Mouse (Mus musculus) embryonic facial prominence, embryonic 10.5 days (tissue): ENCODE measurements at regions not wholly inside any gene's neighbourhood (a gene's known extent, or its start where the extent isn't known, plus 50 kb on each side); places are given as distances from the start of the nearest gene placed in this dataset.

Source experiments
- DNase-seq: peaks from one replicate; pipeline ENCODE4 v3.0.0-alpha.2; 2017; ENCODE audit warnings: low spot score
- H3K27ac ChIP-seq: fragments of 300-500 bp; sonication (generic); replicated peaks from 2 replicates; pipeline ENCODE4 v1.5.1; 2016; ENCODE audit warnings: mild to moderate bottlenecking
- H3K27me3 ChIP-seq: fragments of 300-500 bp; sonication (generic); replicated peaks from 2 replicates; pipeline ENCODE4 v1.6.1; 2016; ENCODE audit warnings: low read depth, mild to moderate bottlenecking; ENCODE audit not compliant: poor library complexity, severe bottlenecking
- H3K36me3 ChIP-seq: fragments of 300-500 bp; sonication (generic); replicated peaks from 2 replicates; pipeline ENCODE4 v1.6.1; 2016; ENCODE audit warnings: mild to moderate bottlenecking, moderate library complexity
- H3K4me1 ChIP-seq: fragments of 300-500 bp; sonication (generic); 2 replicates; pipeline ENCODE4 v1.6.1; 2016
- H3K4me3 ChIP-seq: fragments of 300-500 bp; sonication (generic); 2 replicates; pipeline ENCODE4 v1.5.1; 2016; ENCODE audit warnings: mild to moderate bottlenecking, moderate library complexity
- H3K9me3 ChIP-seq: fragments of 300-500 bp; sonication (generic); 2 replicates; pipeline ENCODE4 v1.6.1; 2016; ENCODE audit warnings: mild to moderate bottlenecking
- WGBS: fragments of 180-500 bp; shearing (Covaris S2); methylation state at CpG from one replicate; pipeline ENCODE4 v1.1.7; 2016; 5-methylcytosine and 5-hydroxymethylcytosine counted together

GRCm38 (mm10) chr11:7758862-7759467 lies 545.2 kb upstream of the Igfbp3 start:
- H3K4me1 ChIP-seq: no peaks in the 10 kb centered on the region
- no peaks in the 10 kb centered on the region for H3K27me3 ChIP-seq
- H3K36me3 ChIP-seq: no peaks in the 10 kb centered on the region
- no peaks in the 10 kb centered on the region for H3K9me3 ChIP-seq
- no peak overlapping the region for H3K4me3 ChIP-seq
- WGBS: 86% methylated on average over 6 of the region's 6 CpGs
- no peak for DNase-seq
- H3K27ac ChIP-seq: no peak overlapping the region
